Mouse (Mus musculus) heart, postnatal 0 days (tissue): ENCODE data around the gene Rictor. TPM values are rescaled to one million over a fixed set of nuclear protein-coding genes. Genes with fewer than 3 reads are reported as not detected.
"Not testable (repeated sequence)": the region's sequence is repeated elsewhere in the genome, so short reads cannot be mapped to it uniquely, and the experiment has no call there.

Experiments used
- ATAC-seq: fragments of 200-750 bp; cut with Nextera tagmentation; 2 replicates; pipeline ENCODE4 v1.8.0; 2017; ENCODE audit warnings: low read depth, moderate number of reproducible peaks, moderate library complexity; ENCODE audit not compliant: insufficient read depth
- DNase-seq: peaks from one replicate; pipeline ENCODE4 v3.0.0-alpha.2; 2016; ENCODE audit warnings: low spot score
- H3K27ac ChIP-seq: fragments of 300-500 bp; sonication (generic); 2 replicates; pipeline ENCODE4 v1.5.1; 2014; ENCODE audit warnings: low read depth, mild to moderate bottlenecking
- H3K27me3 ChIP-seq: fragments of 300-500 bp; sonication (generic); 2 replicates; pipeline ENCODE4 v1.6.1; 2014; ENCODE audit warnings: low read length, mixed read lengths; ENCODE audit not compliant: control insufficient read depth, insufficient read depth
- H3K36me3 ChIP-seq: fragments of 300-500 bp; sonication (generic); replicated peaks from 2 replicates; pipeline ENCODE4 v1.6.1; 2014; ENCODE audit warnings: low read length, mixed read lengths; ENCODE audit not compliant: control insufficient read depth, insufficient read depth
- H3K4me1 ChIP-seq: fragments of 300-500 bp; sonication (generic); 2 replicates; pipeline ENCODE4 v1.6.1; 2014; ENCODE audit warnings: antibody characterized with exemption; ENCODE audit not compliant: control insufficient read depth, insufficient read depth
- H3K4me2 ChIP-seq: fragments of 300-500 bp; sonication (generic); 2 replicates; pipeline ENCODE4 v1.6.1; 2014; ENCODE audit warnings: low read depth, mild to moderate bottlenecking, low read length, moderate library complexity
- H3K4me3 ChIP-seq: fragments of 300-500 bp; sonication (generic); 2 replicates; pipeline ENCODE4 v1.5.1; 2014; ENCODE audit warnings: low read depth, low read length
- H3K9ac ChIP-seq: fragments of 300-500 bp; sonication (generic); replicated peaks from 2 replicates; pipeline ENCODE4 v1.6.1; 2014; ENCODE audit warnings: low read depth, low read length, mixed read lengths
- H3K9me3 ChIP-seq: fragments of 300-500 bp; sonication (generic); replicated peaks from 2 replicates; pipeline ENCODE4 v1.6.1; 2016; ENCODE audit warnings: low read length; ENCODE audit not compliant: control insufficient read depth
- CTCF ChIP-seq: IDR thresholded peaks from 2 replicates; pipeline ENCODE4 v1.5.1; 2016; ENCODE audit warnings: antibody characterized with exemption, control low read depth, low read depth
- EP300 ChIP-seq: IDR thresholded peaks from 2 replicates; pipeline ENCODE4 v1.6.1; 2016; ENCODE audit warnings: antibody characterized with exemption, low read depth
- WGBS: fragments of 180-500 bp; shearing (Covaris S2); extraction: QIAGEN DNeasy Blood & Tissue Kit; methylation state at CpG from one replicate; pipeline ENCODE4 v1.1.7; 2014; 5-methylcytosine and 5-hydroxymethylcytosine counted together
- polyA plus RNA-seq: library from polyadenylated mRNA; unstranded; fragments of >200 nt; fragmentation: Nextera tagmentation; extraction: Ambion mirVana; gene quantifications from 2 replicates; pipeline ENCODE4 v1.2.1, GENCODE M21; 2015
- total RNA-seq: library from RNA; depleted of rRNA; stranded (reverse); fragments of >200 nt; gene quantifications from 2 replicates; pipeline ENCODE4 v1.2.3, GENCODE M21; 2014; ENCODE audit warnings: low replicate concordance

Rictor gene
- total and polyA plus RNA-seq, 2 experiments from 2014 or later: 17.5 to 23.2 TPM

DNA sequence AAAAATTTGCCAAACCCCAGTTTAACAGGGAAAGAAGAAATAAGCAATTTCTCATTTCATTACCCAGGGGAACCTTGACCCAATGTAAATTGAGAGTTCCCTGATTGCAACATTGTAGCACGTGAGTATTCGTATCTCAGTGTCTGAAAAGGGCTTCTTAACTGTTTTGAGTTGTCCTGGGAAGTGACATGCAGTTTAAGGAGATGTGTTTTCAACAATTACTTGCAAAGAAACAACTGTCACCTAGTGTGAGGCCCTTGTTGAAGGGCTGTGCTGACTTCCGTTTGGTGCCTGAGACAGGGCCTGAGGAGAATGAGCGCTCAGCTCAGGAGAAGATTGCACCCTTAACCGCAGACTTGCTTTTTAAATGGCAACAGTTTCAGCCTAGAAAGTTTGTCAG, 24.9 kb downstream of the Rictor start:
- H3K27me3 ChIP-seq: no peaks in the 10 kb centered on the region
- WGBS: 68% methylated on average over 5 of the region's 5 CpGs
- H3K36me3 ChIP-seq: no peaks in the 10 kb centered on the region
- no peaks in the 10 kb centered on the region for H3K9me3 ChIP-seq
- no peak overlapping the region for H3K27ac ChIP-seq
- ATAC-seq: no peak
- H3K4me2 ChIP-seq: no peak overlapping the region
- H3K9ac ChIP-seq: no peak overlapping the region
- no peak overlapping the region for H3K4me3 ChIP-seq
- no peak for TF ChIP-seq EP300
- TF ChIP-seq CTCF: no peak
- DNase-seq: no peak
- no peaks in the 10 kb centered on the region for H3K4me1 ChIP-seq

DNA sequence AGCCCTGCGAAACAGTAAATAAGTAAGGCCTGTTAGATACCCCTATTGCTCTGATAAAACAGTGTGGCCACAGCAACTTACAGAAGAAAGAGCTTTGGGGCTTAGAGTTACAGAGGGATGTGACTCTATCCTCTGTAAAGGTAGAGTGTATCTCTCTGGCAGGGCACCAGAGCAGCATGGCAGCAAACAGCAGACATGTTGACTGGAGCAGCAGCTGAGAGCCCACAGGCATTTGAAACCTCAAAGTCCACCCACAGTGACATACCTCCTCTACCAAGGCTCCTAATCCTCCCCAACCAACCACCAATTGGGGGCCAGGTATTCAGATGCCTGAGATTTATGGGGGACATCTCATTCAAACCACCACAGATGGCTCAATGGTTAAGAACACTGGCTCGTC, 31.0 kb downstream of the Rictor start:
- Histone ChIP-seq H3K9me3 (no peaks in the 10 kb centered on the region), H3K4me2 (no peak overlapping the region), H3K4me1 (peaks cover 9% of the 10 kb centered on the region; the same call in 1 of the 2 replicates), H3K27ac (no peak overlapping the region), H3K27me3 (no peaks in the 10 kb centered on the region), H3K4me3 (no peak overlapping the region), H3K36me3 (peaks cover 10% of the 10 kb centered on the region; the same call in 1 of the 2 replicates), H3K9ac (no peak overlapping the region)
- TF ChIP-seq EP300 (no peak), CTCF (no peak)
- ATAC-seq (no peak), DNase-seq (no peak)
- WGBS: 96% methylated on average over 2 of the region's 2 CpGs

DNA sequence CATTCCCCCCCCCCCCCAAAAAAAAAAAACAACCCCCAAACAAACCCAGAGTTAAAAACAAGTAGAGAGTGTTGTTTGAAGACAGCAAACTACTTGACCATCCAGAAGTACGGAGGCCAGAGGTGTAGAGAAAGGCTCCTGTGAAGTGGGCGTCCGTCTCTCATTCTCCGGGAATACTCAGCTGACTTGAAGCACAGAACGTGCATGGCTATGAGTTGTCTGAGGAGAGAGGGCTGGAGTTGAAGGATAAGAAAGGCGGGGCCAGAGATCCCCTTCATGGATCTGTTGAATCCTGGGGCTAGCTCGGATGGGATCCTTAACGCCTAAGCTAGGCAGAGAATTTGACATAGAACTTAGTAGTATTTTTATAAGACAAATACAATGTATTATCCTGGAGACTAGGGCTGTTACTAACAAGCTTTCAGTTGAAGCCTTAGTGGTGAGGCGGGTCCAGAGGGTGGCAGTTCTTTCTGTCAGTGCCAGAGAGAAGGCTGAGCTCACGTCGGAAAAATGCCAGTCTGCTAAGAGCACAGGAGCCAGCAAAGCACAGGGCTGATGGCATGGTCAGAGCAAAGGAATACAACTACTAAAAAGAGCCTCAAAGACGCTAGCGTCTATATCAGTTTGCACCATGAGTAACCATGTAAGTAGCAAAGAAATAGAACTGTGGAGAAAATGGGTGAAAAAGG, 34.3 kb downstream of the Rictor start:
- DNase-seq (peak; percentile 75), ATAC-seq (peak; percentile 90)
- peaks cover 27% of the 10 kb centered on the region; the same call in 1 of the 2 replicates for H3K36me3 ChIP-seq
- TF ChIP-seq CTCF (no peak), EP300 (no peak)
- H3K4me3 ChIP-seq: peak overlapping the region; percentile 11; the same call in 1 of the 2 replicates
- WGBS: 23% methylated on average over 13 of the region's 13 CpGs
- 0 out of 2 replicates have a peak overlapping the region, but pooled peaks have one; percentile 12 for H3K9ac ChIP-seq
- H3K9me3 ChIP-seq: no peaks in the 10 kb centered on the region
- H3K4me1 ChIP-seq: peaks cover 9% of the 10 kb centered on the region; the same call in 1 of the 2 replicates
- H3K27me3 ChIP-seq: no peaks in the 10 kb centered on the region
- peak overlapping the region; percentile 71 for H3K27ac ChIP-seq
- peak overlapping the region; percentile 46 for H3K4me2 ChIP-seq

DNA sequence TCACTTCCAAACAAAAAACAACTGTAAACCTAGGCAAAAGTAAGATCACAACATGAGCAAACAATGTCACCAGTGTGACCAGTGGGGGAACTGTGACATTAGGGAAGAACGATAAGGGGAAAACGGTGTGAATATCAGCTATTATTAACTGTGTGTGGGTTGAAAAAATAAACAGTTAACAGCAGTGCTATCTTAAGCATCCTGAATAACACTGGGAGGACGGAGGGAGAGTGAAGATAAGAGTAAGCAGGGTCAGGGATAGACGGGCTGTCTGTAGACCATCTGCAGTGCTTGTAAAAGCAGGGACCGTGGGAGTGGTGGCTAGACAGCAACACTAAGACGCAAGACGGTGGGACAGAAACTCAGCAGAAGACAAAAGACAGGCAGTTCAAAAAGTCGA, 35.5 kb downstream of the Rictor start:
- Histone ChIP-seq H3K4me2 (peak overlapping the region; percentile 21; the same call in 1 of the 2 replicates), H3K36me3 (peaks cover 33% of the 10 kb centered on the region; the same call in 1 of the 2 replicates), H3K9ac (no peak overlapping the region; the same call in 1 of the 2 replicates), H3K4me1 (peaks cover 9% of the 10 kb centered on the region; the same call in 1 of the 2 replicates), H3K4me3 (no peak overlapping the region), H3K9me3 (no peaks in the 10 kb centered on the region), H3K27ac (no peak overlapping the region), H3K27me3 (no peaks in the 10 kb centered on the region)
- WGBS: 11% methylated on average over 8 of the region's 8 CpGs
- DNase-seq (no peak), ATAC-seq (no peak)
- TF ChIP-seq CTCF (no peak), EP300 (no peak)

DNA sequence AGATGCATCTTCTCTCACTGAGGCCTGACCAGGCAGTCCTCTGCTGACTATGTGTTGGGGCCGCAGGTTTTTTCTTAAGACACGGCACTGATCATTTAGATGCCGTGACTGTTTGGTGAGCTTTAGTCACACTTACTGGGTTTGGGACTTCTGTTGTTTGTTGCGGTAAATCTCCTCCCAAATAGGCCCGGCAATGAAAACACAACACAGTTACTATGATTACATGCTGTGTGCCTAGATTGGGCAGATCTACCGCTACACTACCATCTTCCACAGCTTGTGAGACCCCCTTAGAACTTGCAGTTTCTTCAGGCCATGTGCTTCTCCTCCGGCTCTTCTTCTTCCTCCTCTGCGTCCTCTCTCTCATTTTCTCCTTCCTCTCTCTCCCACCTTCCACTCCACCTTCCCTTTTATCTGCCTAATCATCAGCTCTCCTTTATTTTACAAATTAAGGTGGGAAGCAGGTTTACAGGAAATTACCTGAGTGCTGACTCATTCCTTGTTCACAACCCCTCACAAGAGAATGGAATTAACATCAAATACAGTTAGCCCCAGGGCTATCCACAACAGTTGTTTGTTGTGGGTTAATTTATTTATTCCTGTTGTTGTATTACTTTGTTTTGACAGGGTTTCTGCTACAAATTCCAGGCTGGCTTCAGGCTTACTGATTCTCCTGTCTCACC, 38.3 kb downstream of the Rictor start:
- peaks cover 31% of the 10 kb centered on the region for H3K36me3 ChIP-seq
- H3K4me1 ChIP-seq, H3K27ac ChIP-seq, ATAC-seq, H3K9ac ChIP-seq, H3K27me3 ChIP-seq, H3K4me3 ChIP-seq, H3K4me2 ChIP-seq, H3K9me3 ChIP-seq, DNase-seq: not testable (repeated sequence)
- 88% methylated on average over 8 of the region's 8 CpGs for WGBS
